Mouse (Mus musculus) layer of hippocampus, adult 8-10 months (tissue): Measurements from ENCODE around the gene Lamb1. TPM values are rescaled to one million over a fixed set of nuclear protein-coding genes. Genes with fewer than 3 reads are reported as not detected.

Source experiments
- DNase-seq, 2 experiments: peaks; one replicate each; pipeline ENCODE4 v3.0.0; 2022; ENCODE audit warnings: low spot score in 2 of 2
- total RNA-seq, 4 experiments: library from RNA; stranded (reverse); gene quantifications; 2 replicates each; pipeline ENCODE4 v1.2.4; 2022

The Lamb1 gene
- total RNA-seq, 4 experiments from 2014 or later = 32.9 to 38.1 (median 35.4) TPM

DNA sequence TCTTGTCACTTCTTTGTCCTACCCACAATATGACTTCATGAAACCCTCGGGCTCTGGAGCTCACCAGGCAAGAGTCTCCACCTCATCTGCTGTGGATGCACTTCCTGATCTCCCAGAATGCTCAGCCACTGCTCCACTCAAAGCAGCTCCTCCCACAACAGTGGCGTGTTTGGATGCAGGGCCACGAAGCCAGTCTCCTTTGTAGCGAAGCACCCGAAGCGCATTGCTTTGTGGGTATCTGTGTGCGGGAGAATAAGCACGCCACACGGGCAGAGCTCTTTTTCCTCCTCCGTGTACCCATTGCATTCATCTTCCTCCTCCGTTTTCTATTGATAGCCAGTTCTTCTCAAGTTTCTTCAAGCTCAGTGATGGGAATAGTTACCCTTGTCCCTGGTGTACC is 112.2 kb downstream of the Lamb1 start:
- DNase-seq = no peak

Other genes starting within 250 kb of the Lamb1 start
- gene Fam110c, start 191.4 kb upstream of the Lamb1 start, total RNA-seq = under 1 TPM in 2 of 4 experiments, not detected in 2; 0.09 to 0.17 TPM
- gene Gm6993, start 24.5 kb upstream of the Lamb1 start, total RNA-seq = not detected
- gene Dld, start 86.2 kb downstream of the Lamb1 start, total RNA-seq = 100 to 1,000 TPM in 3 of 4 experiments, 10 to 100 TPM in 1; 95.7 to 114 (median 110) TPM
- gene Slc26a3, start 125.6 kb downstream of the Lamb1 start, total RNA-seq = under 1 TPM; 0.25 to 0.41 (median 0.27) TPM
- 10 to 100 TPM; 22.4 to 26.9 (median 25.1) TPM for gene Cbll1, start 234.4 kb downstream of the Lamb1 start, total RNA-seq